Mouse (Mus musculus) bone marrow macrophage, adult 2 months (primary cell): ENCODE results near the gene Abl2. TPM values are rescaled to one million over a fixed set of nuclear protein-coding genes. Genes with fewer than 3 reads are reported as not detected.

Source experiments
- H3K27ac ChIP-seq: 2 replicates; pipeline ENCODE4 v1.5.1; 2012; ENCODE audit warnings: low read depth, low read length; ENCODE audit not compliant: insufficient read depth
- H3K4me1 ChIP-seq: 2 replicates; pipeline ENCODE4 v1.6.1; 2012; ENCODE audit warnings: low read length; ENCODE audit not compliant: control insufficient read depth, insufficient read depth
- H3K4me3 ChIP-seq: 2 replicates; pipeline ENCODE4 v1.5.1; 2012; ENCODE audit warnings: mild to moderate bottlenecking, low read length, moderate library complexity; ENCODE audit not compliant: insufficient read depth
- CTCF ChIP-seq: IDR thresholded peaks from 2 replicates; pipeline ENCODE4 v1.5.1; 2012; ENCODE audit warnings: low read depth, mild to moderate bottlenecking, low read length, moderate library complexity
- POLR2A ChIP-seq: IDR thresholded peaks from 2 replicates; pipeline ENCODE4 v1.6.1; 2012; ENCODE audit warnings: mild to moderate bottlenecking, low read depth, low read length, borderline replicate concordance
- polyA plus RNA-seq: library from polyadenylated mRNA; stranded (reverse); fragments of >200 nt; gene quantifications from 2 replicates; pipeline ENCODE4 v1.2.4, GENCODE M21; 2012; ENCODE audit not compliant: missing spikeins, insufficient read depth, insufficient read length

The Abl2 gene
- polyA plus RNA-seq, 1 experiment: 16.3 TPM

GRCm38 (mm10) chr1:156613855-156614530 is 55.4 kb downstream of the Abl2 start:
- Histone ChIP-seq H3K4me3 (no peak overlapping the region), H3K4me1 (peaks cover 15% of the 10 kb centered on the region), H3K27ac (peak overlapping the region; percentile 52)
- TF ChIP-seq CTCF: no peak
- TF ChIP-seq POLR2A: no peak

- peaks cover 22% of the 10 kb centered on the region for H3K4me1 ChIP-seq
- peak overlapping the region; percentile 84 for H3K27ac ChIP-seq
- TF ChIP-seq POLR2A (no peak), CTCF (no peak)
- no peak overlapping the region for H3K4me3 ChIP-seq
These were observed 56.1 kb downstream of the Abl2 start for GRCm38 (mm10) chr1:156614710-156615109.

- Histone ChIP-seq H3K4me3 (peak overlapping the region; percentile 73), H3K27ac (peak overlapping the region; percentile 84), H3K4me1 (peaks cover 29% of the 10 kb centered on the region)
- 0 out of 2 replicates have a peak, but pooled peaks have one; percentile 47 for TF ChIP-seq POLR2A
- no peak for TF ChIP-seq CTCF
These were observed 57.0 kb downstream of the Abl2 start for GRCm38 (mm10) chr1:156615381-156616133.

GRCm38 (mm10) chr1:156616989-156617598 is 58.5 kb downstream of the Abl2 start:
- TF ChIP-seq POLR2A: no peak
- TF ChIP-seq CTCF: no peak
- Histone ChIP-seq H3K4me3 (peak overlapping the region; percentile 46), H3K4me1 (peaks cover 39% of the 10 kb centered on the region), H3K27ac (peak overlapping the region; percentile 61)

GRCm38 (mm10) chr1:156617811-156618210 is 59.2 kb downstream of the Abl2 start:
- TF ChIP-seq CTCF (no peak), POLR2A (no peak)
- Histone ChIP-seq H3K4me1 (peaks cover 42% of the 10 kb centered on the region), H3K27ac (peak overlapping the region; percentile 61), H3K4me3 (peak overlapping the region; percentile 35)

- H3K27ac ChIP-seq: peak overlapping the region; percentile 71
- no peak for TF ChIP-seq POLR2A
- TF ChIP-seq CTCF: no peak
- no peak overlapping the region; the same call in 1 of the 2 replicates for H3K4me3 ChIP-seq
- peaks cover 52% of the 10 kb centered on the region for H3K4me1 ChIP-seq
These were observed 61.8 kb downstream of the Abl2 start for GRCm38 (mm10) chr1:156620292-156620909.

- Histone ChIP-seq H3K4me3 (no peak overlapping the region), H3K27ac (no peak overlapping the region; the same call in 1 of the 2 replicates), H3K4me1 (peaks cover 52% of the 10 kb centered on the region)
- TF ChIP-seq CTCF (no peak), POLR2A (no peak)
These were observed 62.4 kb downstream of the Abl2 start for GRCm38 (mm10) chr1:156620951-156621350.

GRCm38 (mm10) chr1:156624231-156624630 is 65.6 kb downstream of the Abl2 start:
- peaks cover 39% of the 10 kb centered on the region for H3K4me1 ChIP-seq
- TF ChIP-seq POLR2A (no peak), CTCF (no peak)
- peak overlapping the region; percentile 24; the same call in 1 of the 2 replicates for H3K4me3 ChIP-seq
- H3K27ac ChIP-seq: peak overlapping the region; percentile 87

- Histone ChIP-seq H3K4me1 (peaks cover 19% of the 10 kb centered on the region), H3K27ac (no peak overlapping the region), H3K4me3 (no peak overlapping the region)
- TF ChIP-seq POLR2A (no peak), CTCF (no peak)
These were observed 68.1 kb downstream of the Abl2 start for GRCm38 (mm10) chr1:156626729-156627128.
